Mouse (Mus musculus) natural killer cell, adult 2 months (primary cell): ENCODE results near the gene Pln.

Experiments
- DNase-seq, 2 experiments: peaks; one replicate each; pipeline ENCODE4 v3.0.0; 2022; ENCODE audit warnings: low spot score in 2 of 2

Gene Pln

GRCm38 (mm10) chr10:53337162-53337923 lies at the start of gene Pln:
Pln (plus strand) TSS chr10:53337667.
- DNase-seq: no peak

DNA sequence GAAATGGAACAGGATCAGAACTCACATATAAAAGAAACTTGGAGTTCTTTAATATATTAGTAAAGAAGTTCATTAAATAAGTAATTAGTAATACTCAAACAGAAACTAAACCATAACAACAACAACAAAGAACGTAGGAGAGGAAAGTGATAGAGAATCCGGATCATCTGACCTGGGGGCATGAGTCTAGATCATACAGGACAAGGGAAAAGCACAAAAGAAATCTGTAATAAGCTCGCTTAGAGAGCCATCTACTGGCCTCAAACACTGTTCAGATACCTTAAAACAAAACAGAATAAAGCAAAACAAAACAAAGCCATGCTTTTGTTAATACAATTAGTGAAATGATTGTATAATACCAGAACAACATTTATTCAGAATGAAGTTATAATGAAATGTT lies 31.6 kb upstream of the Pln start:
- DNase-seq: no peak

DNA sequence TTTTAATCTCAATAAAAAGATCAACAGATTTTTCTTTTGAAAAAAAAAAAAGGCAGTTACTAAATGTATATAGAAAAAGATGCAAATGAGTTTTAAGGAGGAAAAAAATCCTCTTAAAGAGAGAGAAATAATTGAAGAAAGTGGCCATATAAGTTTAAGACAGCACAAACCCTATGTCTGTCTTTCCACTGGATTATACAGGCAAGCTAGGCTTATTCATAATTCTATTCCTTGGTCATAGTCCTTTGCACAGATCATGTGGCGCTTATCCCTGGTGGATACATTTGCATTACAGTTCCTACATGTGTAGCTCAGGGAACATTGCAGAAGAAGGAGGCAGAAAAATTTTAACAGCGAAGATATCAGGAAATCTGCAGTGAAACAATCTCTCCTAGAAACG lies 30.8 kb upstream of the Pln start:
- DNase-seq: no peak

GRCm38 (mm10) chr10:53323367-53323766 lies 14.1 kb upstream of the Pln start:
- no peak for DNase-seq

DNA sequence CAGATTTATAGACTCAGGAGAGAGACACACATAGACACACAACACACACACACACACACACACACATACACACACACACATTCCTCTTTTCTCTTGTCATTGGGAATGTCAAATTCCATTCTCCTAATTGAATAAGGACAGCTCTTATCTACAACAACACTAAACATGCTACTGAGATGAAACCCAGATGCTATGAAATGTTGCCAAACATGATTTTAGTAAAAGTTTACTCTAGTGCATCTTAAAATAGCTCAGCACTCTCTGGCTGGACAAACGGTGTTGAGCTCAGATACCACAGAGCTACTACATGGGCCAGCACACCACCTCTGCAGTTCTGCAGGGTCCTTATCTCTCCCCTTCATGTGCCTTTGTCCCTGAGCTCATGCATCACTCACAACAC lies 12.8 kb upstream of the Pln start:
- DNase-seq: no peak

DNA sequence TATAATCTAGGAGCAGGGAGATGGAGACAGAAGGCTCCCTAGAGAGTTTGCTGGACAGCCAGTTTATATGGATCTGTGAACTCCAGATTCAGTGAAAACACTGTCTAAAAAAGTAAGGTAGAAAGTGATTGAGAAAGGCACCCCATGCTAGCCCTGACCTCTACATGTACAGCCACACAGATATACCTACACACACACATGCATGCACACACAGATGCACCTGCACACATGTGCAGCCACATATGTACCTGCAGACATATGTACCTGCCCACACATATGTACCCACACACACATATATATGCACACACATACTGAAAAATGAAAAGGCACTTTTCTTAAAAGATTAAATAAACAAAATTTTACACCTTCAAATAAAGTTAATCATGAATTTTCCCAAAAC lies 11.1 kb upstream of the Pln start:
- no peak for DNase-seq

DNA sequence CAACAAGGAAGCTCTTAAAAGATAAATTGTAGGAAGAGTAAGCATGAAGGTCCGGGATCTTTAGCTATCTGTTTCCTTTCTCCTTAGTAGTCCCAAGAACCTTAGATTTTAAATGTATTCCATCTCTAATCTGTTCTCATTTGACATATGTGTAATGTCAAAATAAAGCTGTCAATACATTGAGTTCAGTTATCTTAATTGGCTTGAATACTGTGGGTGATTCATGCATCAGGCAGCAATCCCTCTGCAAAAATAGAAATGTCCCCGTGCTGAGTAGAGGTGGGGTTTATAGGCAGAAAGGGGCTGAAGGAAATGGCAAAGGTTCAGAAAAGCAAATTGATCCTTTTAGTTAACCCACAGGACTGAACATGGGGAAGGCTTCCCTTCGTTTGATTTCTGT lies 8.2 kb upstream of the Pln start:
- DNase-seq: no peak

GRCm38 (mm10) chr10:53332752-53333151 lies 4.7 kb upstream of the Pln start:
- DNase-seq: no peak

DNA sequence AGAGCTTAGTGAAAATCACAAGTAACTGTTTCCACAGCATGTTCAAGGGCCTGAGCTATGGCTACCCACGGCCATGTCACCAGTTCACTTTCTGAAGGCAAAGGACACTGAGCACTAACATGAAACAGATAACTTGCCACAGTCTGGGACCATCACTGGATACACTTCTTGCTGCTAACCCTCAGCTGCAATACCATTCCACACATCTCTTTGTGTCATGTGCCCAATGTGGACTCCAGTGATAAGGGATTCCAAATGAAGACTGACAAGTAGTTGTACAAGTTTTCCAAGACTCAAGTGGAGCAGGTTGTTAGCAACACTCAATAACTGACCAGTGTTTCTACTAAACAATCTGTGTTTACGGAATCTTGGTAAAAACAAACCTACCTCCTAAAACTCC lies 2.2 kb upstream of the Pln start:
- no peak for DNase-seq

- DNase-seq: no peak
Observed at GRCm38 (mm10) chr10:53335974-53336373, 1.5 kb upstream of the Pln start.

GRCm38 (mm10) chr10:53339045-53339444 lies 1.6 kb downstream of the Pln start:
- no peak for DNase-seq

GRCm38 (mm10) chr10:53341288-53341965 lies 4.0 kb downstream of the Pln start:
- DNase-seq: no peak

DNA sequence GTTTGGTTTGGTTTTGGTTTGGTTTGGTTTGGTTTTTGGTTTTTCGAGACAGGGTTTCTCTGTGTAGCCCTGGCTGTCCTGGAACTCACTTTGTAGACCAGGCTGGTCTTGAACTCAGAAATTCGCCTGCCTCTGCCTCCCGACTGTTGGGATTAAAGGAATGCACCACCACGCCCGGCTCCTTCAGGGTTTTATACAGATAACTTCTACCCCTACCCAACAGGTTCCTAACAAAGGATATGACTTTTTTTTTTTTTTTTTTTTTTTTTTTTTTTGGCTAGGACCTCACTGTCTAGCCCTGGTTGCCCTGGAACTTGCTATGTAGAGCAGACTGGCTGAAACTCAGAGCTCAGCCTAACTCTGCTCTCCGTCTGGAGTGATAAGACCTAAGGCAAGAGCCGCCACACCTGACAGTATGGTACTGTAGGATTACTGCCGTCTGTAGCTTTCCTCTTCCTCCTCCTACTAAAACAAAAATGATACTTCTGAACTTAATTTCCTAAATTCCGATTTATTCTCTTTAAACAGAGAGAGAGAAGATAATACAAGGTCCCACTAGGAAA lies 4.8 kb downstream of the Pln start:
- DNase-seq: no peak

DNA sequence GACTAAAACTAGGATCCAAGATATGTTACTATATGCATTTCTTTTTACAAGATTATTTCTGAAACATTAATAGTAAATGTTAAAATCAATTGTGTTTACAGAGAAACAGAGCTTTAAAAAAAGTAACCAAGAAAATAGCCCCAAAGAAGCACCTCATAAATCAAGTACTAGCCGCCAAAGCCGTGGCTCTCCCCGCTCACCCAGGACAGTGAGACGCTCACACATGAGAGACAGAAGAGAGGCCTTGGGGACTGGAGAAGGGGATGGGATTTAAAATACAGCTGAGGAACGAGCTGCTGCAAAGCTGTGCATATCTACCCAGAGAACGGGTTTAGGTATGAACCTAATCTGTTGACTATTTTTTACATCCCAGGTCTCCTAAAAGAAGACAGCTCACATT lies 5.9 kb downstream of the Pln start:
- DNase-seq: no peak

DNA sequence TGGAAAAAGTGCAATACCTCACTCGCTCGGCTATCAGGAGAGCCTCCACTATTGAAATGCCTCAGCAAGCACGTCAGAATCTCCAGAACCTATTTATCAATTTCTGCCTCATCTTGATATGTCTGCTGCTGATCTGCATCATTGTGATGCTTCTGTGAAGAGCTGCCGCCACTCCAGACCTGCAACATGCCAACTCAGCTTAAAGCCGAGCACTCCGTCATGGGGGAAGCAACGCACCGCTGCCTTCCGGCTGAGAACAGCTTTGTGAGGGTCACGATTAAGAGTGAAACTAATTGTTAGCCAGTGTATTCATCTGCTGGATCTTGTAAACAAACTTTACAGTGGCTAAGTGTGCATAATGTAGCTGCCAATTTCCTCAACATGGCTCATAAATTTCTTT lies 6.4 kb downstream of the Pln start:
- no peak for DNase-seq

DNA sequence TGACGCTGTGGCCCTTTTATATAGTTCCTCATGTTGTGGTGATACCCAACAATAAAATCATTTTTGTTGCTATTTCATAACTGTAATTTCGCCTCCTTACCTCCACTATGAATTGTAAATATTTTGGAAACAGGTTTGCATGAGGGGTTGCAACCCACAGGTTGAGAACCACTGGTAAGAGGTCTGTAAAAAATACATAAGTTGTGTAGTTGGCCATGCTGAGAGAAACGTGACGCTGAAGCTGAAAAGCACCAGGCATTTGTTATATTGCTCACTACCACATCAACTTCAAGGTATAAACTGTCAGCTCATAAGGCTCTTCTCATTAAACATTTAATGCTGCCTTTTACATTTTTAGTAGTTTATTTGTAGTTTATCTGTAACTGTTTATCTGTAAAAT lies 8.0 kb downstream of the Pln start:
- DNase-seq: no peak

DNA sequence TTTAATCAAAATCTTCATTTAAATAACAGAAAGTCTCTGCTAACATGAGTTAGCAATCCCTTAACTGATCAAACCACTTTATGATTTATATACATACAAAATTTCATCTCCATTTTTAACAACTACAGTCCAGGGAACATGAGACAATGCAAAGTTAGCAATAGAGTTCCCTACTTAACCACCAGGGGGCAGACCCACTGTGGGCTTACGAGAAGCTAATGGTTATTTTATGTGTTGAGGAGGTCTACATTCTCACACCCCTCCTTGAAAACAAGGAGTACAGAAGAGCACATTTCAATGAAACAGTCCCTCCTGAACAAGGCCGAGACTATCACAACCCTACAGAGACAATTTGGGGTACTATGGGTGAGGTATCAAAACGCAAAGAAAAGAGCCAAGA lies 9.0 kb downstream of the Pln start:
- peak; percentile 30 to 46 for DNase-seq

DNA sequence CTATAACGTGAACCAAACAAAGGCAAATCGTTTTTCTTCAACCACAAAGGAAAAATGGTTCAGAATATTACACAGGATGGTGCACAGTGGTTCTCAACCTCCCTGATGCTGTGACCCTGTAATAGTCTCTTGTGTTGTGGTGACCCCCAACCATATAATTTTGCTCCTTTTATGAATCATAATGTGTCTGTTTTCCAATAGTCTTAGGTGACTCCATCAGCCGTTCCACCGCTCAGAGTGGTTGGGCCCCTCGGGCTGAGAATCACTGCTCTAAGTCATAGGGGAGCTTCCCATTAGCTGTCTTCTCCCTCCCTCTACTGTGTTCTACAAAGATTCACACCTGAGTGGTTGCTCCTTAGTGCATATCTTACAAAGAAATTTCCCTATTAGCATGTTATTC lies 9.4 kb downstream of the Pln start:
- DNase-seq: no peak

GRCm38 (mm10) chr10:53347787-53348755 lies 10.6 kb downstream of the Pln start:
- DNase-seq: peak; percentile 48 to 57

DNA sequence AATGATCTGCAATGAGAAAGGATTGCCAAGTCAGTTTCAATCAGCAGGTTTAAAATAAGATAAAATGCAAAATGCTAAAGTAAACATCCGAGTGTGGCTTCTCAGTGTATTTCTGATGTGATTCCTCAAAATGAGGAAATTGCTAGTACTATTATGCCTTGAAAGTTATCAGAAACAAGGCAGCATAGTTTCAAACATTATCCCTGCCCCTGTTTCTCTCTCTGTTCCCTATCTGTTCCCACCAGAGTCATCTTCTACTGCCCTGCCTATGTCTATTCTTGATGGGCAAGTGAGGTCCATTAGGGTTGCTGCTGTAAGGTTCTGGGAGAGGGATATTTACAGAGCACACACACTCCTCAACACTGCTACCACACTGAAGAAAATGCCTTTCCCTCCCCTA lies 11.8 kb downstream of the Pln start:
- no peak for DNase-seq

- DNase-seq: no peak
Observed at GRCm38 (mm10) chr10:53353665-53354064, 16.2 kb downstream of the Pln start.

DNA sequence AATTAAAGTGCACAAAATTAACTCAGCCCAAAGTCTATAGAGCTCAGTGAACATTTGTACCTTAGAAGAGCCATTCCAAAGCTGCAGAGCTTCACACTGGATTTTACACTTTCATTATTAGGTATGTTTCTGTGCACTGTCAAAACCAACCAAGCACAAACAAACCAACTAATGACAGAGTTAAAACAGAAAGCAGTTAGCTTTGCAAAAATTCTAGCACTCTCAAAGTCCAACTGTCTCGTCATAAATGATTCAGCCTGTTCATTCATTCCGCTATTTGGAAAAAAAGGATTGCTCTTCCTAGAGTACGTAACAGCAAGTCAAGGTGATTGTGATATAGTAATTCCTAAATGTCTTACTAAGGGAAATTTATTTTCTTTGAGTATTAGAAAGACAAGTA lies 21.5 kb downstream of the Pln start:
- no peak for DNase-seq
